Mouse (Mus musculus) liver, embryonic 13.5 days (tissue): ENCODE results near the gene Slc4a1ap. TPM values are rescaled to one million over a fixed set of nuclear protein-coding genes. Genes with fewer than 3 reads are reported as not detected.
A peak's percentile ranks its signal among the peaks of the same experiment; 100 is the strongest.

Experiments
- ATAC-seq: fragments of 200-750 bp; cut with Nextera tagmentation; 2 replicates; pipeline ENCODE4 v1.8.0; 2017; ENCODE audit warnings: low read depth, mild to moderate bottlenecking, moderate number of reproducible peaks, moderate library complexity
- DNase-seq: peaks from one replicate; pipeline ENCODE4 v3.0.0; 2022
- H3K27ac ChIP-seq: fragments of 300-500 bp; sonication (generic); 2 replicates; pipeline ENCODE4 v1.5.1; 2015; ENCODE audit warnings: moderate library complexity, mild to moderate bottlenecking, inconsistent platforms
- H3K27me3 ChIP-seq: fragments of 300-500 bp; sonication (generic); 2 replicates; pipeline ENCODE4 v1.6.1; 2015; ENCODE audit warnings: mild to moderate bottlenecking, inconsistent platforms
- H3K36me3 ChIP-seq: fragments of 300-500 bp; sonication (generic); 2 replicates; pipeline ENCODE4 v1.6.1; 2015; ENCODE audit warnings: mild to moderate bottlenecking, inconsistent platforms
- H3K4me1 ChIP-seq: fragments of 300-500 bp; sonication (generic); replicated peaks from 2 replicates; pipeline ENCODE4 v1.6.1; 2015; ENCODE audit warnings: inconsistent platforms
- H3K4me2 ChIP-seq: fragments of 300-500 bp; sonication (generic); 2 replicates; pipeline ENCODE4 v1.6.1; 2015; ENCODE audit warnings: inconsistent platforms, mild to moderate bottlenecking, moderate library complexity
- H3K4me3 ChIP-seq: fragments of 300-500 bp; sonication (generic); replicated peaks from 2 replicates; pipeline ENCODE4 v1.5.1; 2015; ENCODE audit warnings: mild to moderate bottlenecking, inconsistent platforms
- H3K9ac ChIP-seq: fragments of 300-500 bp; sonication (generic); 2 replicates; pipeline ENCODE4 v1.6.1; 2015; ENCODE audit warnings: mild to moderate bottlenecking, inconsistent platforms
- H3K9me3 ChIP-seq: fragments of 300-500 bp; sonication (generic); replicated peaks from 2 replicates; pipeline ENCODE4 v1.6.1; 2016; ENCODE audit warnings: inconsistent platforms
- WGBS: fragments of 180-500 bp; shearing (Covaris S2); methylation state at CpG from one replicate; pipeline ENCODE4 v1.1.7; 2015; ENCODE audit not compliant: insufficient replicate concordance; 5-methylcytosine and 5-hydroxymethylcytosine counted together
- polyA plus RNA-seq: library from polyadenylated mRNA; unstranded; fragments of >200 nt; fragmentation: Nextera tagmentation; extraction: Ambion mirVana; gene quantifications from 2 replicates; pipeline ENCODE4 v1.2.1, GENCODE M21; 2015

Slc4a1ap gene
- polyA plus RNA-seq, 1 experiment from 2014 or later = 14.7 TPM

DNA sequence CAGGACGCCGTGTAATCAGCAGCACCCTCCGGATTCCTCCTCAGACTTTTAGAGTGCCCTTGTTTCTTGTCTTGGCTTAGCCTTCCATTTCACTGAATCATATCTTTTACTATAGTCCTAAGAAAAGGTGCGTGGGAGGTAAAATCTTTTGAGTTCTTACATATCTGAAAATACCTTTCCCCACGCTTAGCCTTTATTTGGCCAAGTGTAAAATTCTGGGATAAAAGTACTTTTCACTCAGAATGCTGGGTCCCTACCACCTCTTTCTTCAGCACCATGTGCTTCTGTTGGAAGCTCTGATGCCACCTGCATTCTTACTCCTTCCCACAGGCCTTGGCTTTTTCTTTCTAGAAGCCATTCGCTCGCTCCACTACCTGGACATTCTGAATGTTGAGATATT is 64.3 kb downstream of the Slc4a1ap start:
- DNase-seq = no peak
- Histone ChIP-seq H3K36me3 (no peaks in the 10 kb centered on the region), H3K27me3 (no peaks in the 10 kb centered on the region), H3K4me3 (no peak overlapping the region), H3K4me2 (no peak overlapping the region), H3K9ac (no peak overlapping the region), H3K27ac (no peak overlapping the region), H3K4me1 (no peaks in the 10 kb centered on the region; the same call in 1 of the 2 replicates), H3K9me3 (peaks cover 3% of the 10 kb centered on the region; the same call in 1 of the 2 replicates)
- WGBS = 75% methylated on average over 7 of the region's 7 CpGs
- ATAC-seq = no peak

DNA sequence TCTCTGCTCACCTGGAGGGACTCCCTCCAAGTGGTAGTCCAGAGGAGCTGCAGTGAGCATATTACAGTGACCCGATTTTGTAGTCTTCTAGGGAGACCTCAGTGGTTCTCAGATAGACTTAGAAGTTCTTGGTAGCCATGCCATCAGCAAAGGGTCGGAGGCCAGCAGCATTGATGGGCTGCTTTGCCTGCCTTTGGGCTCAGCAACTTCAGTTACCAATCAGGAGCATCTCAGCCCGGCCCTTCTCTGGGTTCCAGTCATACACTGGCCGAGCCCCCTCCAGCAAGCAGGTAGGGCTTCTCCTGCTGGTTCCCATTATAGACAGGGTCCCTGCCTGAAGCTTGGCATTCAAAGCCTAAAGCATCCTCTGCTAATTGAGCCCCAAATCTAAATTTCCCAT is 69.1 kb downstream of the Slc4a1ap start:
- H3K4me2 ChIP-seq = no peak overlapping the region
- no peaks in the 10 kb centered on the region for H3K9me3 ChIP-seq
- ATAC-seq = no peak
- DNase-seq = no peak
- no peaks in the 10 kb centered on the region for H3K36me3 ChIP-seq
- H3K27ac ChIP-seq = no peak overlapping the region
- H3K4me3 ChIP-seq = no peak overlapping the region
- H3K9ac ChIP-seq = no peak overlapping the region
- H3K27me3 ChIP-seq = no peaks in the 10 kb centered on the region; the same call in 1 of the 2 replicates
- H3K4me1 ChIP-seq = peaks cover 15% of the 10 kb centered on the region
- 57% methylated on average over 4 of the region's 4 CpGs for WGBS

DNA sequence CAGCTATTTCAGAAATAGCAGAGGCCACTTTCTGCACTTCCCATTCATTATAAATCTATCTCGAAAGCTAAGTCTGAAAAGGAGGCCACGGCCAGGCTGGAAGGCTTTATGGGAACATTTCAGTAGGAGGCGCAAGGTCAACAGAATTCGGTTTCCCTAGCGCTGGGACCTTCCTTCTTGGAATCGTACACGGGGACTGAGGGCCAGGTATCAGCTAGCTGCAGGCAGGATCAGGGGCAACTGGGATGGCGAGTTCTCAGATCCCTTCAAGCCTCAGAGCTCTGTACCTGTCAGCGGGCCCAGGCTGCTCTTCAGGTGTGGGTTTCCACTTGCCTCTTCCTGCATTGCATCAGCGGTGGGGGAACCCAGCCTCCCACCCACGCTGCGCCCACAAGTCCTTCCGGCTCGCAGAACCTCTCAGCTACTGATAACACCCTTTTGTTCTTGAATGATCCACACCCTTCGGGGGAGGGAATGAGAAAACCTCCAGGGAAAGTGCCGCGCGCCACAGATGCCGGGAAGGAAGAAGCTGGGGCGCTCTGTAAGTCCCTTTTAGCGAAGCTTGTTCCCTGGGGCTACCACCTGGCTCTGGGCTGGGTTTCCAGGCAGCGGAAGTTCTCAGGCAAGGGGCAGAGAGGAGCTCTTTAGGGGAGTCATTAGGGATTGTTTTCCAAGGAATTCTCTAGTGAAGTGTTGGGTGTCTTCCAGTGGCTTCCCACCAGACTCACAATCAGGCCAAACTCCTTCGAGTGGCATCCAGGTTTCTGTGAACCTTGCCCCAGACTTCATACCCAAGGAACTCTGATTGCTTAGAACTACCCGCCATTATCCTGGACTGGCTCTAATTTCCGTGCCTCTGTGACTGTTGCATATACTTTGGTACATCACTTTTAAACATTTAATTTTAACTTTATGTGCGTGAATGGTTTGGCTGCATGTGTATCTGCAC is 70.0 kb downstream of the Slc4a1ap start, which contains the start of gene Mrpl33:
Gene Mrpl33, plus strand, starts transcription at position 455 of the 949 bp plus-strand sequence.
- H3K9me3 ChIP-seq = no peaks in the 10 kb centered on the region
- H3K9ac ChIP-seq = peak within 1 kb of the TSS; percentile 58
- no peak within 1 kb of the TSS for H3K27ac ChIP-seq
- H3K36me3 ChIP-seq = no peaks in the 10 kb centered on the region
- H3K4me2 ChIP-seq = peak within 1 kb of the TSS; percentile 74
- no peaks in the 10 kb centered on the region; the same call in 1 of the 2 replicates for H3K27me3 ChIP-seq
- H3K4me3 ChIP-seq = peak within 1 kb of the TSS; percentile 53
- 6% methylated on average over 26 of the region's 26 CpGs for WGBS
- DNase-seq (peak; percentile 9), ATAC-seq (peak; percentile 48)
- H3K4me1 ChIP-seq = peaks cover 18% of the 10 kb centered on the region

DNA sequence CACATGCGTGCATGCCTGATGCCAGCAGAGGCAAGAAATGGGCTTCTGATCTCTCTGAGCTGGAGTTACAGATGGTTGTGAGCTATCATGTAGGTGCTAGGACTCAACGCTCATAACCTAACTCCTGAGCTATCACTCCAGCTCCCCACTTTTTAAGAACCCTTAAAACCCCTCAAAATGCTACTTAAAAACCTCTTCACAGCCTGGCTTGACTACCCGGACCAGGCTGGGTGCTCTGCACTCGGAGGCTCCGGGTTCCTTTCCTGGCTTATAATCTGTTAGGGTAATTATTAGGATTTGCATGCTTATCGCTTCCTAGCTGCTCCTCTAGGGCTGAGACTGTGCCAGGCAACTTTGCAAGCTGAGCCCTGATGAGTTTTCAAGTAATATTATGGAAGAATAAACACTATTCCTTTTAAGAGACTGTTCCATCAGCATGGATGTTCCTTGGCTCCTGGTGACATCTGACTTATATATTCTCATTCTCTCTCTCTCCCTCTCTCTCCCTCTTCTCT is 70.7 kb downstream of the Slc4a1ap start:
- Histone ChIP-seq H3K4me2 (peak overlapping the region; percentile 74), H3K27ac (no peak overlapping the region), H3K9me3 (no peaks in the 10 kb centered on the region), H3K9ac (0 out of 2 replicates have a peak overlapping the region, but pooled peaks have one; percentile 58), H3K27me3 (no peaks in the 10 kb centered on the region; the same call in 1 of the 2 replicates), H3K4me3 (peak overlapping the region; percentile 53; the same call in 1 of the 2 replicates), H3K4me1 (peaks cover 25% of the 10 kb centered on the region), H3K36me3 (no peaks in the 10 kb centered on the region)
- WGBS = 62% methylated on average over 6 of the region's 6 CpGs
- ATAC-seq (no peak), DNase-seq (no peak)

DNA sequence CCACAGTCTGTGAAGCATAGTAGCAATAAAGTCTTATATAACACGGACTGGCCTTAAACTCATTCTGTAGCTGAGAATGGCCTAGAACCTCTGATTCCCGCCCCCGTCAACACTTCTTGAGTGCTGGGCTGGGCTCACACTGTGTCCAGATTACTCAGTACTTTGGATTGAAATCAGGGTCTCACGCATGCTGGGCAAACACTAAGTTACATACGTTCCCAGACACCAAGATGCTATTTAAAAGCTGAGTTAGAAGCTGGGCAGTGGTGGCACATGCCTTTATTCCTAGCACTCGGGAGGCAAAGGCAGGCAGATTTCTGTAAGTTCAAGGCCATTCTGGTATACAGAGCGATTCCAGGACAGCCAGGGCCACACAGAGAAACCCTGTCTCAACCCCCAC is 71.3 kb downstream of the Slc4a1ap start:
- Histone ChIP-seq H3K9me3 (no peaks in the 10 kb centered on the region), H3K4me3 (no peak overlapping the region), H3K27ac (no peak overlapping the region), H3K9ac (no peak overlapping the region), H3K4me1 (peaks cover 29% of the 10 kb centered on the region), H3K36me3 (no peaks in the 10 kb centered on the region), H3K4me2 (no peak overlapping the region), H3K27me3 (no peaks in the 10 kb centered on the region; the same call in 1 of the 2 replicates)
- DNase-seq (no peak), ATAC-seq (no peak)
- 66% methylated on average over 7 of the region's 7 CpGs for WGBS

DNA sequence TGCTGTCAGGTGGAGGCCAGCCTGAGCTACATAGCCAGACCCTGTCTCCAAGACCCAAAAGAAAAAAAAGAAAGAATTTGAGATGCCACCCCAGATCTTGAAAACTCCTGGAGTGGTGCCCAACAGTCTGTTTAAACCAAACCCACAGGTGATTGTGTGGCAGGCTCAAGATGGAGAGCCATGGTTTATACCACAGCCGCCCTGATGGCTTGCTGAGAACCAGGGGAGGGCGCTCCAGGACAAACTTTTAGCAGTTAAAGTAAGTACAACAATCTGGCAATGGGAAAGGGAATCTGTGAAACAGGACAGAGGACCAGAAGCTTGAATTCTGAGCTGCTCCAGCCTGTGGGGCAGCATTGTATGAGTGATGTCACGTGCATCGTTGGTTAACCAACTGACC is 71.8 kb downstream of the Slc4a1ap start:
- Histone ChIP-seq H3K9ac (no peak overlapping the region), H3K9me3 (no peaks in the 10 kb centered on the region), H3K36me3 (no peaks in the 10 kb centered on the region), H3K4me2 (no peak overlapping the region), H3K27me3 (no peaks in the 10 kb centered on the region; the same call in 1 of the 2 replicates), H3K4me1 (peaks cover 29% of the 10 kb centered on the region), H3K4me3 (no peak overlapping the region), H3K27ac (no peak overlapping the region)
- WGBS = 53% methylated on average over 4 of the region's 4 CpGs
- DNase-seq (no peak), ATAC-seq (no peak)

DNA sequence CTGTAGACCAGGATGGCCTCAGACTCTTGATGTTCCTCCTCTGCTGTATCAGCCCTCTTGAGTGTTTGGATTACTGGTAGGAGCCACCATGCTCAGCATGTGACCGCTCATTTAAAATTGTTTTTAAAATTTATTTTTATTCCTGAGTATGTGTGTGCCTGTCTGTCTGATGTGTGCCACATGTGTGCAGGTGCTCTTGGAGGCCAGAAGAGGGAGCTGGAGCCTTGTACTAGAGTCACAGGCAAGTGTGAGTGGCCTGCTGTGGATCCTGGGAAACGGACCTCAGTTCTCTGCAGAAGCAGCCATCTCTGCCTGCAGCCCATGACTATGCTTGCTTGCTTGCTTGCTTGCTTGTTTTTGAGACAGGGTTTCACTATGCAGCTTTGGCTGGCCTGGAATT is 72.4 kb downstream of the Slc4a1ap start:
- Histone ChIP-seq H3K4me3 (no peak overlapping the region), H3K4me1 (peaks cover 29% of the 10 kb centered on the region), H3K4me2 (no peak overlapping the region), H3K27ac (no peak overlapping the region), H3K9me3 (no peaks in the 10 kb centered on the region), H3K36me3 (no peaks in the 10 kb centered on the region), H3K27me3 (no peaks in the 10 kb centered on the region; the same call in 1 of the 2 replicates), H3K9ac (no peak overlapping the region)
- DNase-seq (no peak), ATAC-seq (no peak)
- 72% methylated on average over 2 of the region's 2 CpGs for WGBS

DNA sequence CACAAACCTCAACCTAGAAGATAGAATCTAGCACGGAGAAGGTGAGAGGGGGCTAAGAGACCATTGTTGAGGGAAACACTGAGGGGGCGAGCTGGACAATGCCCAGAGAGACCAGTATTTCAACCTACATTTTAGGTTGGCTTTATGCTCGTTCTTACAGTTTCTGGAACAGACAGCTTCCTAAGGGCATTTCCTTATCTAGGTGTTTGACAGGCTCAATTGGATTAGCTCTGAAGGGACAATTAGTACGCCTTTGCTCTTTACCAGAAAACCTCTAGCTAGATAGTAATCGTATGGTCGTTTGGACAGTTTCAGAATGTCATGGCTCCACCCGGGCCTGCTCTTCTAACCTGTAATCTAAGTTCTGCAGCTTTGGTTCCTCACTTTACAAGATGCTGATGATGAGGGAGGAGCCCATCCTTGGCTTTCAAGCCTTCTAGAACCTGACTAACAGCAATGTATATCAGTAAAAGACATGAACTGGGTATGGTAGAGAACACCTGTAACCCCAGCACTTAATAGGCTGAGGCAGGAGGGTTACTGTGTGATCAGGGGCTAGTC is 74.4 kb downstream of the Slc4a1ap start:
- DNase-seq (no peak), ATAC-seq (0 out of 2 replicates have a peak, but pooled peaks have one; percentile 48)
- Histone ChIP-seq H3K4me3 (no peak overlapping the region), H3K27me3 (no peaks in the 10 kb centered on the region; the same call in 1 of the 2 replicates), H3K4me1 (peaks cover 28% of the 10 kb centered on the region), H3K9me3 (no peaks in the 10 kb centered on the region), H3K4me2 (no peak overlapping the region), H3K9ac (no peak overlapping the region), H3K27ac (no peak overlapping the region), H3K36me3 (no peaks in the 10 kb centered on the region)
- WGBS = 44% methylated on average over 7 of the region's 7 CpGs

DNA sequence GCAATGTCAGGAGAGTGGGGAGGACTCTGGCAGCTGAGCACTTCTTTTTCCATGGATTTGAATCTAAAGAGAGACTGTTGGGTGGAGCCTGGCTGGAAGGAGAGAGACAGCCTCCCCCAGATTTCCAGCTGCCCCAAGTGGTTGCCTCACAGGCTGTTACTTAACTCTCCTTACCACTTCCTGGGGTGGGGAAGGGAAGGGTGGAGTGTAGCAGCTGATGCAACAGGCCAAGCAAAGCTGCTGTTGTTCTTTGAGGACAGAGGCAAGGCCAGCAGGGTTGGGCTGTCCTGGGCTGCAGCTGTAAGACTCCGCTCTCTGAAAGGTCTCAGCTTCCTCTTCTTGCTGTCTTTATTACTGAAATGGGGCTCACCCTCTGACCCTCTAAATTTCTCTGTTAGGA is 75.6 kb downstream of the Slc4a1ap start:
- H3K9ac ChIP-seq = no peak overlapping the region
- no peaks in the 10 kb centered on the region; the same call in 1 of the 2 replicates for H3K27me3 ChIP-seq
- no peaks in the 10 kb centered on the region for H3K9me3 ChIP-seq
- peak; percentile 45 for ATAC-seq
- H3K27ac ChIP-seq = peak overlapping the region; percentile 13; the same call in 1 of the 2 replicates
- WGBS = 50% methylated on average over 1 of the region's 1 CpGs
- H3K36me3 ChIP-seq = no peaks in the 10 kb centered on the region
- no peak overlapping the region for H3K4me2 ChIP-seq
- peaks cover 17% of the 10 kb centered on the region for H3K4me1 ChIP-seq
- H3K4me3 ChIP-seq = no peak overlapping the region
- DNase-seq = peak; percentile 31

DNA sequence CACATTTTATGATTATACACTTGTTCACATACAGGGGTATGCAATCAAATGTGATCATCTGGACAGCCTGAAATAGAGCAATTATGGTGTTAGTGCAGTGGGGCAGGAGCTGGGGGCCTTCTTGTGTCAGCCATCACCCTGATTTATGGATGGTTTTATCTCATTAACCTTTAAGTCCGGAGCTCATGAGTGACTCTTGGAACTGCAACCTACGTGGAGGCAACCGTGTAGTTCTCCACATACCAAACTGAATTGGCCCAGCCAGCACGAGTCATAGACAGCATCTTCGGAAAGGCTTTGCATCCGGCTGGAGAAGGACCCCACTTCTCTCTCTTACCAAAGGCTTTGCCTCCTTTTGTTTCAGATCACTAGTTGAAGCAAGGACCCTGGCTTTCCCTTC is 77.0 kb downstream of the Slc4a1ap start:
- H3K27ac ChIP-seq = no peak overlapping the region
- H3K4me2 ChIP-seq = no peak overlapping the region
- WGBS = 76% methylated on average over 6 of the region's 6 CpGs
- no peak overlapping the region for H3K4me3 ChIP-seq
- H3K9ac ChIP-seq = no peak overlapping the region
- no peak for ATAC-seq
- H3K27me3 ChIP-seq = no peaks in the 10 kb centered on the region
- no peaks in the 10 kb centered on the region for H3K9me3 ChIP-seq
- DNase-seq = no peak
- H3K4me1 ChIP-seq = peaks cover 14% of the 10 kb centered on the region
- H3K36me3 ChIP-seq = no peaks in the 10 kb centered on the region

DNA sequence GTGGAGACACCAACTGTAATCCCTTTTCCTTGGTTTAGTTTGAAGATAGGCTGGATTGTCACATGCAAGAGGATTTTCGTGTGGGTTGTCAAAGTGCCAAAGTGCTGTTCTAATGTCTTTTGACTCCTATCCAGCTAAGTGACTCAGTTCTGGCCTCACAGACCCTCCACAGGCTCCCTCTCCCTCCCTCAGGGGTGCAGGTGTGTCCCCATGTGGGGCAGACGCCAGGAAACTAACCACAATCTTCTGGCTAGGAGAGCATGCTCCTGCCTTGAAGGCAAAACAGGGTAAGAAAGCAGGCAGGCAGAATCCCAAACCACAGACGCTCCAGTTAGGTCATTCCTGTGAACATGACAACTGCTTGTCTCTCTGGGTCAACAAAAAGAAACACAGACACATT is 79.4 kb downstream of the Slc4a1ap start:
- H3K4me2 ChIP-seq = no peak overlapping the region
- ATAC-seq (no peak), DNase-seq (no peak)
- no peaks in the 10 kb centered on the region for H3K27me3 ChIP-seq
- H3K36me3 ChIP-seq = no peaks in the 10 kb centered on the region
- no peak overlapping the region for H3K9ac ChIP-seq
- H3K4me3 ChIP-seq = no peak overlapping the region
- no peak overlapping the region for H3K27ac ChIP-seq
- H3K9me3 ChIP-seq = no peaks in the 10 kb centered on the region
- 42% methylated on average over 3 of the region's 3 CpGs for WGBS
- H3K4me1 ChIP-seq = peaks cover 11% of the 10 kb centered on the region
